Mouse (Mus musculus): ENCODE data around the gene Slco1a4. TPM values are rescaled to one million over a fixed set of nuclear protein-coding genes. Genes with fewer than 3 reads are reported as not detected.
"Not testable (repeated sequence)": the region's sequence is repeated elsewhere in the genome, so short reads cannot be mapped to it uniquely, and the experiment has no call there.

Slco1a4 gene
- under 1 TPM; 0.30 to 0.49 TPM for total RNA-seq (2021)
- long read RNA-seq, experiment 1 = 0 reads
- long read RNA-seq, experiment 2, partial matches to known transcripts = 0 of 1 reads
- long read RNA-seq, experiment 2, other reads (novel, unspliced or antisense) = 1 of 1 reads

GRCm38 (mm10) chr6:141856085-141856484 lies at the start of gene Slco1a4:
TSS of gene Slco1a4 (minus strand) at chr6:141856199.
- DNase-seq = no peak

- DNase-seq = no peak
These were observed 42.2 kb upstream of the Slco1a4 start for GRCm38 (mm10) chr6:141898197-141898596.

- no peak for DNase-seq
These were observed 33.7 kb upstream of the Slco1a4 start for GRCm38 (mm10) chr6:141889723-141890122.

GRCm38 (mm10) chr6:141888248-141888647 lies 32.2 kb upstream of the Slco1a4 start:
- peak in 1 of 2 experiments; percentile 11 for DNase-seq

- no peak for DNase-seq
These were observed 26.6 kb upstream of the Slco1a4 start for GRCm38 (mm10) chr6:141882581-141882980.

- not testable (repeated sequence) for DNase-seq
These were observed 19.7 kb upstream of the Slco1a4 start for GRCm38 (mm10) chr6:141875742-141876141.

GRCm38 (mm10) chr6:141871711-141872110 lies 15.7 kb upstream of the Slco1a4 start:
- DNase-seq = no peak

GRCm38 (mm10) chr6:141868735-141869134 lies 12.7 kb upstream of the Slco1a4 start:
- no peak for DNase-seq

- DNase-seq = no peak
These were observed 10.0 kb upstream of the Slco1a4 start for GRCm38 (mm10) chr6:141866026-141866425.

- DNase-seq = no peak
These were observed 1.9 kb upstream of the Slco1a4 start for GRCm38 (mm10) chr6:141857735-141858531.

GRCm38 (mm10) chr6:141853616-141854015 lies 2.4 kb downstream of the Slco1a4 start:
- DNase-seq = no peak

- no peak for DNase-seq
These were observed 6.9 kb downstream of the Slco1a4 start for GRCm38 (mm10) chr6:141849051-141849450.

GRCm38 (mm10) chr6:141797837-141798236 lies 58.2 kb downstream of the Slco1a4 start:
- peak; percentile 8 to 39 for DNase-seq

GRCm38 (mm10) chr6:141774476-141774875 lies 81.5 kb downstream of the Slco1a4 start:
- DNase-seq = no peak

- DNase-seq = no peak
These were observed 82.3 kb downstream of the Slco1a4 start, which contains the start of gene Gm5724 for GRCm38 (mm10) chr6:141773710-141774109. TSS of gene Gm5724 (minus strand) at chr6:141773810.

Other genes with a start within 250 kb of the Slco1a4 start
- gene Slco1b2, start 226.7 kb downstream of the Slco1a4 start, total RNA-seq (2021) = under 1 TPM; 0.46 to 0.60 TPM
- not detected for gene Gm5724, start 82.4 kb downstream of the Slco1a4 start, total RNA-seq (2021)
- under 1 TPM in 1 of 2 experiments, not detected in 1; 0.10 TPM for gene Slco1a1, start 90.8 kb upstream of the Slco1a4 start, total RNA-seq (2021)
- not detected for gene Gm6614, start 155.2 kb upstream of the Slco1a4 start, total RNA-seq (2021)